Mouse (Mus musculus): Measurements from ENCODE around the gene Fam102b. TPM values are rescaled to one million over a fixed set of nuclear protein-coding genes. Genes with fewer than 3 reads are reported as not detected.

The Fam102b gene
- polyA plus RNA-seq, 1 experiment, result 3.7 TPM

DNA sequence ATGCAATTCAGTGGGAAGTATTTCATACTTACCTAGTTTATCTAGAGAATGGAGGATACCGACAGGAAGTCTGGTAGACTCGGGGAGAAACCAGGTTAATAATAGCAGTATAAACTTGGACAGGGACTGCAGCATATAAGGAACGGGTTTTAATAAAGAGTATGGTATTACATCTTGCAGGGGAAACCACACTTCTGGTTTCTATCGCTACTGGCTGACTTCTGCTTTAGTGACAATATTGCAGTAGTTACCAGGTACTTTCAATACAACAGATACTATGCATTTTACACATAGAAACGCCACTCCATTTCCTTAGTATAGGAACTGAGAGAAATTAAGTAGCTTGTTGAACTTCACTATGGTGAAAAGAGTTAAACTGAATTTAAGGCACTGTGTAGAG, 19.2 kb downstream of the Fam102b start:
- no peak overlapping the region for H3K4me3 ChIP-seq
- no peak overlapping the region for H3ac ChIP-seq (ENCODE audit: control insufficient read depth, insufficient read length)
- no peak for TF ChIP-seq MYOD1 (IDR thresholded peaks at IDR 0.05; ENCODE audit: control insufficient read depth in 1 of 3, insufficient read length in 2 of 3, low read depth in 2 of 3)
- TF ChIP-seq CEBPB (IDR thresholded peaks at IDR 0.05; ENCODE audit: insufficient read depth, poor library complexity, severe bottlenecking), result no peak
- TF ChIP-seq SRF (IDR thresholded peaks at IDR 0.05; ENCODE audit: control insufficient read depth, insufficient read length, low read depth), result no peak
- no peak for TF ChIP-seq TCF12 (IDR thresholded peaks at IDR 0.05; ENCODE audit: insufficient read depth, poor library complexity, severe bottlenecking)
- TF ChIP-seq TCF3 (IDR thresholded peaks at IDR 0.05; ENCODE audit: insufficient read length, low read depth), result no peak
- TF ChIP-seq MYOG (IDR thresholded peaks at IDR 0.05; ENCODE audit: control insufficient read depth in 1 of 3, insufficient read depth in 1 of 3, insufficient read length in 2 of 3, low read depth in 2 of 3), result no peak
- TF ChIP-seq POLR2A (IDR thresholded peaks at IDR 0.05; ENCODE audit: insufficient read length, low read depth), result no peak
- TF ChIP-seq E2F4 (IDR thresholded peaks at IDR 0.05; ENCODE audit: insufficient read depth), result no peak
- no peaks in the 10 kb centered on the region for H3K27me3 ChIP-seq (ENCODE audit: control insufficient read depth, insufficient read depth, insufficient read length)
- H3K79me2 ChIP-seq (ENCODE audit: control insufficient read depth, insufficient read depth), result peaks cover 9% of the 10 kb centered on the region
- H3K36me3 ChIP-seq (ENCODE audit: control insufficient read depth, insufficient read depth), result no peaks in the 10 kb centered on the region
- no peak overlapping the region for H3K4me2 ChIP-seq (ENCODE audit: low read depth)

DNA sequence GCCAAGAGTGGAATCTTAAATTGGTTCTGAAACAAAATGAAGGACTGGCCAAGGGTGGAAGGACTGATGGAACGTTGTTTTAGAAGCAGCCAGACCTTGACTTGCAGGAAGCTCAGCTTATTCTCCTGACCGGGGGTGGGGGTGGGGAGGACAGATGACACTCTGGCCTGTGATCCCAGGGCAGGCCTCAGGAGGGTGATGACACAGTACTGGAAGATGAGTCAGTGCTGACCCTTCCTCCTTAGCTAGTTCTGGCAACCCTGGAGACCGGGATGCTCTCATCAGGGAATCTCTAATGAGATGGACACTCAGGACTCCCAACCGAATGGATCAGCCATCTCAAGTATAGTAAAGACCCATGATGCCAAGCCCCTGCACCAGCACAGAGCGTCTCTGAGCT, 21.6 kb downstream of the Fam102b start:
- H3ac ChIP-seq (ENCODE audit: control insufficient read depth, insufficient read length), result no peak overlapping the region
- H3K4me2 ChIP-seq (ENCODE audit: low read depth), result peak overlapping the region; percentile 31
- H3K36me3 ChIP-seq (ENCODE audit: control insufficient read depth, insufficient read depth), result no peaks in the 10 kb centered on the region
- no peaks in the 10 kb centered on the region for H3K27me3 ChIP-seq (ENCODE audit: control insufficient read depth, insufficient read depth, insufficient read length)
- TF ChIP-seq REST (IDR thresholded peaks at IDR 0.05; ENCODE audit: insufficient read depth, insufficient read length) (no peak), MAX (IDR thresholded peaks at IDR 0.05; ENCODE audit: low read depth) (no peak), TCF12 (IDR thresholded peaks at IDR 0.05; ENCODE audit: insufficient read depth, poor library complexity, severe bottlenecking) (no peak), POLR2AphosphoS2 (IDR thresholded peaks at IDR 0.05; ENCODE audit: insufficient read length, low read depth) (no peak), MYOG (IDR thresholded peaks at IDR 0.05; ENCODE audit: control insufficient read depth in 1 of 3, insufficient read depth in 1 of 3, insufficient read length in 2 of 3, low read depth in 2 of 3) (no peak), SRF (IDR thresholded peaks at IDR 0.05; ENCODE audit: control insufficient read depth, insufficient read length, low read depth) (no peak), POLR2A (IDR thresholded peaks at IDR 0.05; ENCODE audit: insufficient read length, low read depth) (no peak), TCF3 (IDR thresholded peaks at IDR 0.05; ENCODE audit: insufficient read length, low read depth) (no peak)
- no peak overlapping the region for H3K4me3 ChIP-seq
- peaks cover 9% of the 10 kb centered on the region for H3K79me2 ChIP-seq (ENCODE audit: control insufficient read depth, insufficient read depth)

DNA sequence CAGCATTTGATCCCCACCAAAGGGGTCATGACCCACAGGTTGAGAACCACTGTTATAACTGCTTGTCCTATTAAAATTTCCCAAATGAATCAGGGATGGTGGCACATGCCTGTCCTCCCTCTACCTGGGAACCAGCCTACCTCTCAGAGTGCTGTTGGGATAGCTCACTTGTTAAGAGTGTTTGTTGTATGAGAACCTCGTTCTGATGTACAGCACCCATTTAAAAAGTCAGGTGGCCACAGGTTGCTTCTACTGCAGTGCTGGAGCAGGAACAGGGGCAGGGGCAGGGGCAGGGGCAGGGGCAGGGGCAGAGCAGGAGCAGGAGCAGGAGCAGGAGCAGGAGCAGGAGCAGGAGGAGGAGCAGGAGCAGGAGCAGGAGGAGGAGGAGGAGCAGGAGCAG, 28.2 kb downstream of the Fam102b start:
- H3ac ChIP-seq (ENCODE audit: control insufficient read depth, insufficient read length), result no peak overlapping the region
- no peak overlapping the region for H3K4me2 ChIP-seq (ENCODE audit: low read depth)
- no peaks in the 10 kb centered on the region for H3K79me2 ChIP-seq (ENCODE audit: control insufficient read depth, insufficient read depth)
- TF ChIP-seq MAX (IDR thresholded peaks at IDR 0.05; ENCODE audit: low read depth), result no peak
- no peak for TF ChIP-seq REST (IDR thresholded peaks at IDR 0.05; ENCODE audit: insufficient read depth, insufficient read length)
- TF ChIP-seq CEBPB (IDR thresholded peaks at IDR 0.05; ENCODE audit: insufficient read depth, poor library complexity, severe bottlenecking), result no peak
- TF ChIP-seq MYOG (IDR thresholded peaks at IDR 0.05; ENCODE audit: control insufficient read depth in 1 of 3, insufficient read depth in 1 of 3, insufficient read length in 2 of 3, low read depth in 2 of 3), result no peak
- TF ChIP-seq POLR2AphosphoS2 (IDR thresholded peaks at IDR 0.05; ENCODE audit: insufficient read length, low read depth), result no peak
- TF ChIP-seq E2F4 (IDR thresholded peaks at IDR 0.05; ENCODE audit: insufficient read depth), result no peak
- TF ChIP-seq MYOD1 (IDR thresholded peaks at IDR 0.05; ENCODE audit: control insufficient read depth in 1 of 3, insufficient read length in 2 of 3, low read depth in 2 of 3), result no peak
- TF ChIP-seq SRF (IDR thresholded peaks at IDR 0.05; ENCODE audit: control insufficient read depth, insufficient read length, low read depth), result no peak
- no peak for TF ChIP-seq POLR2A (IDR thresholded peaks at IDR 0.05; ENCODE audit: insufficient read length, low read depth)
- TF ChIP-seq TCF3 (IDR thresholded peaks at IDR 0.05; ENCODE audit: insufficient read length, low read depth), result no peak
- TF ChIP-seq USF1 (IDR thresholded peaks at IDR 0.05; ENCODE audit: low read depth), result no peak
- no peak for TF ChIP-seq TCF12 (IDR thresholded peaks at IDR 0.05; ENCODE audit: insufficient read depth, poor library complexity, severe bottlenecking)
- no peaks in the 10 kb centered on the region for H3K36me3 ChIP-seq (ENCODE audit: control insufficient read depth, insufficient read depth)
- no peaks in the 10 kb centered on the region for H3K27me3 ChIP-seq (ENCODE audit: control insufficient read depth, insufficient read depth, insufficient read length)
- no peak overlapping the region for H3K4me3 ChIP-seq

DNA sequence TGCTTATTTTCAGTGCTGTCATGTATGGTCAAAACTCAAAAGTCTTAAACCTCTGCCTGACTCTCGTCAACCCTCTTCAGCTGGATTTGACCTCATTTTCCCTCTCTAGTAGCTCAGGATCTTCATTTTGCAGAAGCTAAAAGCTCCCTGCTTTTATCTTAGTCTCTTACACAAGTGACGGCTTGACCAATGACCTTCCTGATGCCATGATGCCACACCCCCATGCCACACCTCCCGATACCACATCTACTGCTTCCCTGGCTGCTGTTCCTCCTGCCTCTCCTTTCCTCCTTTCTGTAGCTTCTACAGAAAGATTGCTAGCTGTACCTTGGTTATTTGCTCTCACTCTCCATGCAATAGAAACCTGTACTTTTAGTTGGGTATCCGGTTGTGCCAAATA, 29.6 kb downstream of the Fam102b start:
- H3K79me2 ChIP-seq (ENCODE audit: control insufficient read depth, insufficient read depth), result no peaks in the 10 kb centered on the region
- H3K27me3 ChIP-seq (ENCODE audit: control insufficient read depth, insufficient read depth, insufficient read length), result no peaks in the 10 kb centered on the region
- H3K36me3 ChIP-seq (ENCODE audit: control insufficient read depth, insufficient read depth), result no peaks in the 10 kb centered on the region
- no peak for TF ChIP-seq MYOD1 (IDR thresholded peaks at IDR 0.05; ENCODE audit: control insufficient read depth in 1 of 3, insufficient read length in 2 of 3, low read depth in 2 of 3)
- TF ChIP-seq CEBPB (IDR thresholded peaks at IDR 0.05; ENCODE audit: insufficient read depth, poor library complexity, severe bottlenecking), result no peak
- TF ChIP-seq SRF (IDR thresholded peaks at IDR 0.05; ENCODE audit: control insufficient read depth, insufficient read length, low read depth), result no peak
- TF ChIP-seq TCF12 (IDR thresholded peaks at IDR 0.05; ENCODE audit: insufficient read depth, poor library complexity, severe bottlenecking), result no peak
- no peak for TF ChIP-seq MAX (IDR thresholded peaks at IDR 0.05; ENCODE audit: low read depth)
- TF ChIP-seq MYOG (IDR thresholded peaks at IDR 0.05; ENCODE audit: control insufficient read depth in 1 of 3, insufficient read depth in 1 of 3, insufficient read length in 2 of 3, low read depth in 2 of 3), result no peak
- TF ChIP-seq POLR2A (IDR thresholded peaks at IDR 0.05; ENCODE audit: insufficient read length, low read depth), result no peak
- no peak overlapping the region for H3K4me3 ChIP-seq
- peak overlapping the region; percentile 60 for H3K4me2 ChIP-seq (ENCODE audit: low read depth)
- no peak overlapping the region for H3ac ChIP-seq (ENCODE audit: control insufficient read depth, insufficient read length)

DNA sequence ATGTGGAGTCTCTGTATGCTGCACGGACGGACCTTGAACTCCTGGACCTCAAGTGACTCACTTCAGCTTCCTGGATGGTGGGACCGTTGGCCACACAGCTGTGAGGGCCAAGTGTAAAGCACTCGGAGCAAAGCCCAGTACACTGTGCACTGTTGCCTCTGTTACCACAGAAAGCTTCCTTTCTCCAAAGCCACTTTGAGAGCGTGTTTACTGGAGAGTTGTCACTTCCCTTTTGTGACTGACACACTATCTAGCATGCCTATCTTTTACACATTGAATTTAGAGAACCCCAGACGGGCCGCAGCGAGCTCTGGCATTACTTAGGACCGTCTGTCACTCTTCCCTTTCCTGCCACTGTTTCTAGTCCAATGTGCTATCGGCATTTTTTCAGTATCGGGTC, 30.1 kb downstream of the Fam102b start:
- H3ac ChIP-seq (ENCODE audit: control insufficient read depth, insufficient read length), result no peak overlapping the region
- no peaks in the 10 kb centered on the region for H3K79me2 ChIP-seq (ENCODE audit: control insufficient read depth, insufficient read depth)
- peak overlapping the region; percentile 60 for H3K4me2 ChIP-seq (ENCODE audit: low read depth)
- H3K27me3 ChIP-seq (ENCODE audit: control insufficient read depth, insufficient read depth, insufficient read length), result no peaks in the 10 kb centered on the region
- no peak overlapping the region for H3K4me3 ChIP-seq
- no peaks in the 10 kb centered on the region for H3K36me3 ChIP-seq (ENCODE audit: control insufficient read depth, insufficient read depth)
- TF ChIP-seq MYOG (IDR thresholded peaks at IDR 0.05; ENCODE audit: control insufficient read depth in 1 of 3, insufficient read depth in 1 of 3, insufficient read length in 2 of 3, low read depth in 2 of 3) (no peak), REST (IDR thresholded peaks at IDR 0.05; ENCODE audit: insufficient read depth, insufficient read length) (no peak), SRF (IDR thresholded peaks at IDR 0.05; ENCODE audit: control insufficient read depth, insufficient read length, low read depth) (no peak), CEBPB (IDR thresholded peaks at IDR 0.05; ENCODE audit: insufficient read depth, poor library complexity, severe bottlenecking) (no peak), MYOD1 (IDR thresholded peaks at IDR 0.05; ENCODE audit: control insufficient read depth in 1 of 3, insufficient read length in 2 of 3, low read depth in 2 of 3) (no peak), E2F4 (IDR thresholded peaks at IDR 0.05; ENCODE audit: insufficient read depth) (no peak), TCF12 (IDR thresholded peaks at IDR 0.05; ENCODE audit: insufficient read depth, poor library complexity, severe bottlenecking) (no peak), USF1 (IDR thresholded peaks at IDR 0.05; ENCODE audit: low read depth) (no peak), POLR2AphosphoS2 (IDR thresholded peaks at IDR 0.05; ENCODE audit: insufficient read length, low read depth) (no peak), TCF3 (IDR thresholded peaks at IDR 0.05; ENCODE audit: insufficient read length, low read depth) (no peak), MAX (IDR thresholded peaks at IDR 0.05; ENCODE audit: low read depth) (no peak), POLR2A (IDR thresholded peaks at IDR 0.05; ENCODE audit: insufficient read length, low read depth) (no peak)

Data from myocyte (in vitro differentiated cells).